Mouse (Mus musculus): Measurements from ENCODE around the gene Tbpl1. TPM values are rescaled to one million over a fixed set of nuclear protein-coding genes. Genes with fewer than 3 reads are reported as not detected.
A peak's percentile ranks its signal among the peaks of the same experiment; 100 is the strongest.

Tbpl1 gene
- total RNA-seq (2021), result 10 to 100 TPM; 16.0 to 22.6 TPM
- long read RNA-seq, experiment 1, transcript Tbpl1-202 (7 exons, 2,873 nt), result major isoform, 18 of 22 reads
- long read RNA-seq, experiment 1, partial matches to known transcripts, result 0 of 22 reads
- long read RNA-seq, experiment 1, other reads (novel, unspliced or antisense), result 4 of 22 reads
- long read RNA-seq, experiment 2, transcript Tbpl1-202 (7 exons, 2,873 nt), result major isoform, 9 of 19 reads
- long read RNA-seq, experiment 2, partial matches to known transcripts, result 0 of 19 reads
- long read RNA-seq, experiment 2, other reads (novel, unspliced or antisense), result 8 of 19 reads

DNA sequence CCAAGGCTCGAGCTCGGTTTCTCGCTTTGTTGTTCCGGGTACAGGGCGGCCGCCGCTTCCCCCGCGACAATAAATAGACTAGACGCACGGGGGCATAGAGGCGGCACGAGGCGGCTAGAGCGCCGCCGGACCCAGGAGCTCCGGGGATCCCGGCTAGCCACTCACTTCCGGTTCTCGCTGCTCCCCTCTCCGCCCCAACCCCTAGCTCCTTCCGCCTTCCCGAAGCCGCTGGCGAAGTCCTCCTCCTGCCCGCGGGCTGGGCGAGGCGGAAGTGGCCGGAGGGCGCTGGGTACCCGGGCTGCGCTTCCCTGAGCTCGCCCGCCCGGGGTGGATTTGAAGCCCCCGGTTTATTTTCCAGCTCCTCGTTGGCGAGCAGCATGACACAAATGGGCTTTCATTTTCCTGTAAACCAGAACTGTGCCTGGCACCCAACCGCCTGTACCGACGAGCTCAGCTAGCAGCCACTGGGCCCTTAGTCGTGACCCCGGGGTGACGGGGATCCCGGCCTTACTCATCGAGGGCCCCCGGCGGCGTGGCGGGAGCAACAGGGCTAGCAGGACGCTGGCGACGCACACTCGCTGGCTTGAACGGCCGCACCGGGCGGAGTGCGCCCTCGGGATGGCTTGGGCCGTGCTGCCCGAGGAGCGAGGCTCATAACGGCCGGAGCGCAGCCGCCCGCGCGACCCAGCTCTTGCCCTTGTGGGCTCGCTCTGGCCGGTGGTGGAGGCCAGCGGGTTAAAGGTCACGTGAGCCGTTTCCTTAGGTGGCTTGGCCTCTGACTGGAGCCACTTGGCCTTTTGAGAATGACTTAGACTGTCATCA is at the start of gene Tbpl1:
Gene Tbpl1, minus strand, starts transcription at position 667 of the 822 bp plus-strand sequence.
- Histone ChIP-seq H3K27ac (peak within 1 kb of the TSS; percentile 99), H3K4me3 (peak within 1 kb of the TSS; percentile 85)
- intact Hi-C loops (cut with DNase I), result no loop called here
- TF ChIP-seq CTCF (IDR thresholded peaks at IDR 0.05), result peak; percentile 32; the same call in 1 of the 2 replicates
- DNase-seq, result peak; percentile 98

DNA sequence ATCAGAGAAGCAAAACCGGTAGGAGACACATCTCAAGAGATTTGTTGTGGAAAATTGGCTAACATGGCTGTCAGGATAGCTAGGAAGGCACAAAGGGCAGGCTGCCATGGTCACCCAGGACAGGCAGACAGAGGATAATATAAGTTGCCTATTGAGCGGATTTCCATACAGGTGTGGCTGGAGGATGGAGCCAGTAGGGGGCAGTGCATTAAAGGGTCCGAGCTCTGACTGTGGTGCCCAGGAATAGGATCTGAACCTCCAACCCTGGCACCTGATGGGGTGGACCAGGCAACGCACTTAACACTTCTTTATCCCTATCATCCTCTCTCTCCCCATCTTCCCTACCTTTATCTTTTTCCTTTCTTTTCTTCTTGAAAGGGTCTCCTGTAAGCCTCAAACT is 49.7 kb upstream of the Tbpl1 start:
- H3K4me3 ChIP-seq, result no peak overlapping the region
- intact Hi-C loops (cut with DNase I), result no loop called here
- H3K27ac ChIP-seq, result no peak overlapping the region
- DNase-seq, result no peak
- TF ChIP-seq CTCF (IDR thresholded peaks at IDR 0.05), result peak; percentile 46

DNA sequence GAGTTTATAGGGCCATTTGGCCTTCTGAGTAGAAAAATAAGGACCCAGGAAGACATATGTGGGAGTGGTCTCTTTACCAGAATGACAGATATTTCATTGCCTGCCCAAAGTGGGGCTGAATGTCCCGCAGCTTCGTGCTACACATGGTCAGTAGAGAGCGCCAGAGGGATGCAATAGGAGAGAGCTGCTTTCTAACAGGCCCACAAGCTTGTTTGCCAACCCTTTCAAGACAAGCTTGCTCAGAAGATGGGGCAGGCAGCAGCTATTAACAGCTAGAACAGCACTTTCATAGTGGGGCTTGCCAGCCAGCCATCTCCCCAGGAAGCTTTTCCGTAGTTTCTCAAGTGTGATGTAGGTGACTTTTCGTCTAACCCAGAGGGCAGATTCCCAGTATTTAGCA is 46.2 kb upstream of the Tbpl1 start:
- Histone ChIP-seq H3K4me3 (no peak overlapping the region), H3K27ac (no peak overlapping the region)
- intact Hi-C loops (cut with DNase I), result loop anchor here (2.0 to 5.0 kb wide), 4 partner anchors 61 to 303 kb away; no protein-coding TSS in a partner anchor
- DNase-seq, result peak; percentile 38
- peak; percentile 46 for TF ChIP-seq CTCF (IDR thresholded peaks at IDR 0.05)

DNA sequence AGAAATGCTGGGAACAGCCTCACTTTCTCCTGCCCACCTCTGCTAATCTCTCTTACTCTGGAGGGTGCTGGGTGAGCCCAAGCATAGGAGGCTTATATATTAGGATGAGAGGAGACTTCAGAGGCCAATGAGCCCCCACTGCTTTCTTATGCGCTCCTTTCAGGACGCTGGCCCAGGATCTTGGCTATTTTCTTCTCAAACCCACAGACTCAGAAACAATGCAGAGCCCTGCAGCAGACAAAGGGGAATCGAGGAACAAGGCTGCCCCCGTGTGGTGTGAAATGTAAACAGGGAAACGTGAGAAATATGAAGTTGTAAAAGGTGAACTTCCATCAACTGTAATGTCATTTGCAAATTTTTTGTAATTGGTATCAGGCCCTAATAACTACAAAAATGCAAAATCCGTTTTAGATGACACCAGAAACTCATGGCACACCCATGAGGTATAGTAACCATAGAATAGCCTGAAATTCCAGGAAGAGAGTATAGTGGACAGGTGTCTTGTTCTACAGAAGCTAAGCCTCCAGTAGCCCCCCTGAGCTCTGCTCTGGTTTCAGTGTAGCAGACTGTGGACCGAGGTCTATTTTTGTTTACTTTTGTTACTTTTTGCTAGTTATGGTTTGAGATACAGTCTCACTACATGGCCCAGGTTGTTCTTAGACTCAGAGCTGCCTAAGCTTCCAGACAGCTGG is 44.4 kb upstream of the Tbpl1 start:
- peak; percentile 62 for TF ChIP-seq CTCF (IDR thresholded peaks at IDR 0.05)
- Histone ChIP-seq H3K27ac (no peak overlapping the region), H3K4me3 (no peak overlapping the region)
- intact Hi-C loops (cut with DNase I), result loop anchor here (2.0 to 5.0 kb wide), 3 partner anchors 59 to 199 kb away; no protein-coding TSS in a partner anchor
- peak; percentile 37 for DNase-seq

DNA sequence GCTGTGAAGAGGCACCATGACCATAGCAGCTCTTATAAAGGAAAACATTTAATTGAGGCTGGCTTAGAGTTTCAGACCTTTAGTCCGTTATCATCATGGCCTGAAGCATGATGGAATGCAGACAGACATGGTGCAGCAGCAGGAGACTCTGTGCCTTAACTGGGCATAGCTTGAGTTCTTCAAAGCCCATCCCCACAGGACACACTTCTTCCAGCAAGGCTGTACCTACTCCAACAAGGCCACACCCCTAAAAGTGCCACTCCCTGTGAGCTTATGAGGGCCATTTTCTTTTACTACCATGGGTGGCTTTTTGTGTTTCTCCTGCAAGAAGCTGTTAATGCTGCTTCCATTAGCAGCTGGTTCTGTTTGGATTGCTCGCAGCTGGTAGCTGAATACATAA is 43.7 kb upstream of the Tbpl1 start:
- H3K27ac ChIP-seq, result no peak overlapping the region
- H3K4me3 ChIP-seq, result no peak overlapping the region
- intact Hi-C loops (cut with DNase I), result loop anchor here (5.0 kb wide), 2 partner anchors 58 to 198 kb away; no protein-coding TSS in a partner anchor
- no peak for DNase-seq
- no peak for TF ChIP-seq CTCF (IDR thresholded peaks at IDR 0.05)

DNA sequence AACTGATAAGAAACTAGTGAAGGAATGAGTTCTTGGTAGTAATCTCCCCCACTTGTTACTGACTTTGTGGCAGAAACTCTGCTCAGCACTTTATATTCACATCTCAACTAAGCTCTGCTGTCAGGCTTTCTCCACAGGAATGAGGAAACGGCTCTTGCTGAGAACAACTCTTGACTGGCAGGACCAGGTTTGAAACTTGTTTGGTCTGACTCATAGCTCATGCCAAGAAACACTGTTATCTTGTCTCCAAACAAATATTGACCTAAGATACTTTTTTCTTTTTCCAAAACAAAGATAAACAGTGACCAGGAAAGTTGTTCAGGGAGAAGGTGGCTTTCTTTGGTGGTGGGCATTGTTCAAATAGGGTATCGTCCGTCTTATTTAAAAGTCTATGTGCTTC is 42.9 kb upstream of the Tbpl1 start:
- intact Hi-C loops (cut with DNase I), result loop anchor here (5.0 kb wide), 2 partner anchors 57 to 197 kb away; no protein-coding TSS in a partner anchor
- Histone ChIP-seq H3K27ac (no peak overlapping the region), H3K4me3 (no peak overlapping the region)
- no peak for TF ChIP-seq CTCF (IDR thresholded peaks at IDR 0.05)
- DNase-seq, result no peak

DNA sequence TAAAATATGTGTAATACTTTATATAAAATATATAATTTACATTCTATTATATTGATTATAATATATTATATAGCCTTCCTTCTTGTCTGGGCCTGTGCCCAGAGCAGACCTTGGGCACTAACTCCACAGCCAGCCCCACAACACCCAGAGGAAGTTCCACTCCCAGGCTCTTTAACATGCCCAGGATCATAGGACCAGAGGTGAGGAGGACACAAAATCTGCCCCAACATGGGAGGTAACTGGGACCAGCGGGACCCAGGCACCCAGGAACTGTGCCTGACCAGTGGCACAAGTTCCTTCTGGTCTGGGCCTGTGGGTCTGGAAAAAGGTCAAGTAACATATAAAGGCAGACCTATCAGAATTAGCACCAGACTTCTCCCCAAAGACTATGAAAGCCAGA is 22.5 kb upstream of the Tbpl1 start:
- Histone ChIP-seq H3K27ac (no peak overlapping the region), H3K4me3 (no peak overlapping the region)
- no peak for TF ChIP-seq CTCF (IDR thresholded peaks at IDR 0.05)
- DNase-seq, result no peak
- intact Hi-C loops (cut with DNase I), result no loop called here

DNA sequence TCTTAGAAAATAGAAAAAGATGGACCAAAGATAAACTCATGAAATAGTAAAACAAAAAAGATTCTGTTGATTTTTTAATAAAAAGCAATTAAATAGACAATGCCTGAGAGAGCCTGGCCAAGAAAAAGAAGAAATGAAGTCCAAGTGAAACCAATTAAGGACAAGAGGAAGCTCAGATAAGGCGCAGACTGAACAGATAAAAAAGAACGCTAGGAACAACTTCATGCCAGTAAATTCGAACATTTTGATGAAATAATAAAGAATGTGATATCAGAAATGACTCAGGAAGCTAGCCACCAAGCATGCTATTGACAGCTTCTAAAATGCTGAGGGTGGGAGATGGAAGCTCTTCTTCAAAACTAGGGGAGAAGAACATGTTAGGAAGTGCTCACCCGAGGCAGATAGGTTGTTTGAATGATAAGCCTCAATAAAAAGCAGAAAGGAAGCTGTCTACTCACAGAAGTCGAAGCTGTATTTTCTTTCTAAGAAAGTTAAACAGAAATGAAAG is 19.5 kb upstream of the Tbpl1 start:
- DNase-seq, result no peak
- TF ChIP-seq CTCF (IDR thresholded peaks at IDR 0.05), result no peak
- H3K27ac ChIP-seq, result no peak overlapping the region
- no peak overlapping the region for H3K4me3 ChIP-seq
- intact Hi-C loops (cut with DNase I), result no loop called here

DNA sequence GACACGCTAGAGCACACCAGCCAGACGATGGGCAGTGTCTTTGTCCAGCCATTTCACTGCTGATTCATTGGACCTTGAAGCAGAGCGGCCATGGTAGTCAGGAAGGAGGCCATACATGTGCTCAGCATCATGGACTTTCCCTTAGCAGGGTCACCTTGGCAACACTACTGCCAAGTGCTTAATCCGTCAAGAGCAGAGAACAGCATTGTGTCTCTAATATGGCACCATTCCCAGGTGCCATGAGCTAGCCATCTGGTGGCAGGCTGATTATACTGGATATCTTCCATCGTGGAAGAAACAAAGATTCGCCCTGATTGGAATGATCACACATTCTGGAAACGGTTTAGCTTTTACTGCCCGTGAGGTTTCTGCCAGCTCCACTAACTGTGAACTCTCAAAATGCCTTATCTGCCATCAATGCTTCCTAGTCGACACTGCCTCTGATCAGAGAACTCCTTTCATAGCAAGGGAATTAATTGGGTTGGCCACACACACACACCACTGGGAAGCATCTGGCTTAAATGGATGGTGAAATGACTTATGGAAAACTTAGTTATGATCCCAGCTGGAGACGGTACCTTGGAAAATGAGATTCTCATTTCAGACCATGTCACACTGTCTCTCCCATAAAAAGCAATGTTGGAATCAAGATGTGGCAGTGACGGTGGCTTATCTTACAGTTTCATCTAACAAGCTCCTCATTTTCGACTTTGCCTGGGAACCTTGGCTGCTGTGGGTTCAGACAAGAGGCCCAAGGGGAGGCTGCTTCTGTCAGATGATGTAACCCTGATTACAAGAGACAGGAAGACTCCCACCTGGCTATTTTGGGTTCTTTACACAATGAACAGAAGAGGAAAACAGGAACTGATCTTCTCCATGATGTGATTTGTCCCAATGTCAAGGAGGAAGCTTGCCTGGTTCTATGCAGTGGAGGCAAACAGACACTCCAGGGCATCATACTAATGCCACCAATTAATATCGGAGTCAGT is 14.9 kb upstream of the Tbpl1 start:
- intact Hi-C loops (cut with DNase I), result no loop called here
- Histone ChIP-seq H3K4me3 (no peak overlapping the region), H3K27ac (no peak overlapping the region)
- TF ChIP-seq CTCF (IDR thresholded peaks at IDR 0.05), result no peak
- DNase-seq, result no peak

DNA sequence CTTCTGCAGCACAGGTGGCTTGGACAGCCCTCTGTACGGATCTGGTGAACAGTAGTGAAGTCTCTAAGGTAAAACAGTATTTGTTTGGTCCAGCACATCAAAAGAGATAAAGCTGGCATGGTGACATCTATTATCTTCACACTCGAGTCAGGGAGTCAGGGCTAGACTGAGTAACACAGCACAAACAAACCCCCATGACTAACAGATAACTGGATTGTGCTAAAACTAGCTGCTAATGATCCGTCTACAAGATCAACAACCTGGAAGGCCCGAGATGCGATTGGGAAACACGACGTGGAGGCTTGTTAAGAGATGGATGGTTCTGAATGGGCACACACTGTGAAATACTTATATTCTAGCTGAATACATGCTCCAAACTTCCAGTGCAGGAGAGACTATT is 14.2 kb upstream of the Tbpl1 start:
- no peak for DNase-seq
- no peak overlapping the region for H3K27ac ChIP-seq
- no peak overlapping the region for H3K4me3 ChIP-seq
- TF ChIP-seq CTCF (IDR thresholded peaks at IDR 0.05), result no peak
- intact Hi-C loops (cut with DNase I), result no loop called here

DNA sequence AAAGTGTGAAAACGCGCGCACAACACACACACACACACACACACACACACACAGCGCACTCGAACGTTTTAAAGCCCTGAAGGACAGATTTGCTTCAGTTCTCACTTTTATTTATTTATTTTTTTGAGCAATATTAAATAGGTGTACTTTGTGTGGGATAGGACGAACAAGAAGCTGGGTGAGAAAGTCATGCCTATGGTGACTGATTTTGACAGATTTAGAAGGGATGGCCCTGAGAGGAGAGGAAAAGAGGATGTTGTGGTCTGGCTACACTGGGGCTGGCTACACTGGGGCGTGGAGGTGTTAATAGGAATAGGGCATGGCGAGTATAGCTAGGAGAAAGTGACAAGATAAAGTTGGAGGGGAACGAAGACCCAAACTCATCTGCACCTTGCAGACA is 443 bp upstream of the Tbpl1 start:
- TF ChIP-seq CTCF (IDR thresholded peaks at IDR 0.05), result no peak
- Histone ChIP-seq H3K4me3 (peak overlapping the region; percentile 85), H3K27ac (peak overlapping the region; percentile 99)
- no peak for DNase-seq
- intact Hi-C loops (cut with DNase I), result no loop called here

DNA sequence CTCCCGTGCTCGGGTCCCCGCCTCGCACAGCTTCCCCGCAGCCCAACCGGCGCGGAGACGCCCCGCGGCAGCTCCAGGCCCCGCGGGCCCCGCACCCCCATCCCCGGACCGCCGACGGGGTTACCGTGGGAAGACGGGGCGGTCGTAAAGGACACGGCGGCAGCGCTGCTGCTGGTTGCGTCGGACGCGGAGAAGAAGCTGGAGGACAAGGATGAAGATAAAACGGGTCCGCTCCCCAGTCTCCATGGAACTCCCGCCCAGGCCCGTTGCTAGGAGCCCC is 806 bp downstream of the Tbpl1 start:
- intact Hi-C loops (cut with DNase I), result no loop called here
- peak overlapping the region; percentile 99 for H3K27ac ChIP-seq
- H3K4me3 ChIP-seq, result peak overlapping the region; percentile 85
- no peak for DNase-seq
- TF ChIP-seq CTCF (IDR thresholded peaks at IDR 0.05), result no peak

Measured in gastrocnemius, adult 2 months (tissue).